Mouse (Mus musculus) urinary bladder, adult 18-20 months (tissue): ENCODE measurements around the gene Tas2r137.

Experiments used
- DNase-seq, 2 experiments: peaks; one replicate each; pipeline ENCODE4 v3.0.0; 2022; ENCODE audit warnings: low spot score in 2 of 2, mixed read lengths in 2 of 2

The Tas2r137 gene

GRCm38 (mm10) chr6:40490933-40491332 lies at the start of gene Tas2r137:
TSS of gene Tas2r137 (plus strand) at chr6:40491233.
- DNase-seq: no peak

- no peak for DNase-seq
Observed at GRCm38 (mm10) chr6:40441276-40441675, 49.8 kb upstream of the Tas2r137 start.

GRCm38 (mm10) chr6:40441755-40442154 lies 49.3 kb upstream of the Tas2r137 start:
- DNase-seq: no peak

- DNase-seq: no peak
Observed at GRCm38 (mm10) chr6:40443281-40443928, 47.6 kb upstream of the Tas2r137 start.

- DNase-seq: no peak
Observed at GRCm38 (mm10) chr6:40448626-40449025, 42.4 kb upstream of the Tas2r137 start.

GRCm38 (mm10) chr6:40454436-40455041 lies 36.5 kb upstream of the Tas2r137 start:
- DNase-seq: no peak

- DNase-seq: no peak
Observed at GRCm38 (mm10) chr6:40465710-40466109, 25.3 kb upstream of the Tas2r137 start.

- peak; percentile 84 to 87 for DNase-seq
Observed at GRCm38 (mm10) chr6:40470916-40471719, 19.9 kb upstream of the Tas2r137 start, which contains the start of gene Ssbp1. TSS of gene Ssbp1 (plus strand) at chr6:40471352.

GRCm38 (mm10) chr6:40471720-40472010 lies 19.4 kb upstream of the Tas2r137 start:
- DNase-seq: no peak

GRCm38 (mm10) chr6:40476132-40476531 lies 14.9 kb upstream of the Tas2r137 start:
- no peak for DNase-seq

- DNase-seq: no peak
Observed at GRCm38 (mm10) chr6:40479705-40480104, 11.3 kb upstream of the Tas2r137 start.

- DNase-seq: no peak
Observed at GRCm38 (mm10) chr6:40482318-40482717, 8.7 kb upstream of the Tas2r137 start.

GRCm38 (mm10) chr6:40493229-40493628 lies 2.2 kb downstream of the Tas2r137 start, which contains the start of gene Tas2r108:
TSS of gene Tas2r108 (plus strand) at chr6:40493529.
- no peak for DNase-seq

GRCm38 (mm10) chr6:40519408-40519807 lies 28.4 kb downstream of the Tas2r137 start, which contains the start of gene Prss37:
TSS of gene Prss37 (minus strand) at chr6:40519508.
- DNase-seq: no peak
